ENCODE assay signal across 8 mouse cellular contexts in genomic region chr5:122392227-122393004, GRCm38 (mm10). TPM values are rescaled to one million over a fixed set of nuclear protein-coding genes. Genes with fewer than 3 reads are reported as not detected.
DNase-seq lines count a peak whose midpoint lies in the region; ATAC-seq lines count a peak whose summit lies in the region.

No protein-coding gene starts in this region.

- no peaks in the 10 kb centered on the region for H3K9me3 ChIP-seq in kidney, embryonic 14.5 days (ENCODE audit: control insufficient read depth, low read length)
- H3K9me3 ChIP-seq in forebrain, embryonic 12.5 days, result no peaks in the 10 kb centered on the region
- no peaks in the 10 kb centered on the region for H3K9me3 ChIP-seq in intestine, embryonic 15.5 days

- no peaks in the 10 kb centered on the region for H3K27me3 ChIP-seq in kidney, embryonic 14.5 days (ENCODE audit: control insufficient read depth, insufficient read depth, low read length)
- no peaks in the 10 kb centered on the region for H3K27me3 ChIP-seq in forebrain, embryonic 12.5 days
- H3K27me3 ChIP-seq in intestine, embryonic 15.5 days (replicated peaks), result no peaks in the 10 kb centered on the region
- no peaks in the 10 kb centered on the region for H3K27me3 ChIP-seq in splenic B cell, adult 2 months (ENCODE audit: control insufficient read depth, insufficient read depth, low read length, poor library complexity, severe bottlenecking)

- H3K36me3 ChIP-seq in kidney, embryonic 14.5 days (ENCODE audit: control insufficient read depth, insufficient read depth, low read length), result peaks cover 13% of the 10 kb centered on the region
- H3K36me3 ChIP-seq in forebrain, embryonic 12.5 days (replicated peaks), result peaks cover 9% of the 10 kb centered on the region
- H3K36me3 ChIP-seq in intestine, embryonic 15.5 days, result peaks cover 6% of the 10 kb centered on the region; the same call in 1 of the 2 replicates
- no peaks in the 10 kb centered on the region for H3K36me3 ChIP-seq in splenic B cell, adult 2 months (ENCODE audit: control insufficient read depth, insufficient read depth, low read length, poor library complexity, severe bottlenecking)

- peak overlapping the region; percentile 42; the same call in 1 of the 2 replicates for H3K27ac ChIP-seq in kidney, embryonic 14.5 days (ENCODE audit: low read depth, low read length)
- no peak overlapping the region for H3K27ac ChIP-seq in forebrain, embryonic 12.5 days
- H3K27ac ChIP-seq in intestine, embryonic 15.5 days, result no peak overlapping the region

- peak overlapping the region; percentile 88 for H3K4me3 ChIP-seq in kidney, embryonic 14.5 days (ENCODE audit: low read length)
- peak overlapping the region; percentile 80 for H3K4me3 ChIP-seq in forebrain, embryonic 12.5 days (replicated peaks)
- H3K4me3 ChIP-seq in intestine, embryonic 15.5 days (replicated peaks), result peak overlapping the region; percentile 82

- peak overlapping the region; percentile 89 for H3K9ac ChIP-seq in kidney, embryonic 14.5 days (ENCODE audit: low read depth, low read length)
- peak overlapping the region; percentile 78 for H3K9ac ChIP-seq in forebrain, embryonic 12.5 days
- H3K9ac ChIP-seq in intestine, embryonic 15.5 days, result peak overlapping the region; percentile 77

- H3K4me1 ChIP-seq in kidney, embryonic 14.5 days (ENCODE audit: control insufficient read depth, insufficient read depth, low read length), result peaks cover 7% of the 10 kb centered on the region; the same call in 1 of the 2 replicates
- H3K4me1 ChIP-seq in forebrain, embryonic 12.5 days, result peaks cover 13% of the 10 kb centered on the region
- peaks cover 6% of the 10 kb centered on the region; the same call in 1 of the 2 replicates for H3K4me1 ChIP-seq in intestine, embryonic 15.5 days (replicated peaks)

- peak; percentile 80 for ATAC-seq in kidney, embryonic 14.5 days (ENCODE audit: low FRiP score, low TSS enrichment)
- peak; percentile 51 for ATAC-seq in forebrain, embryonic 12.5 days (ENCODE audit: low FRiP score)
- ATAC-seq in intestine, embryonic 15.5 days, result peak; percentile 56
- ATAC-seq in megakaryocyte, adult 5-6 weeks (ENCODE audit: poor library complexity, severe bottlenecking), result peak; percentile 71

- peak overlapping the region; percentile 79 for H3K4me2 ChIP-seq in kidney, embryonic 14.5 days (replicated peaks; ENCODE audit: low read depth, low read length)
- peak overlapping the region; percentile 94 for H3K4me2 ChIP-seq in forebrain, embryonic 12.5 days
- peak overlapping the region; percentile 68 for H3K4me2 ChIP-seq in intestine, embryonic 15.5 days (replicated peaks)

- WGBS in kidney, embryonic 14.5 days, result 14% methylated on average over 19 of the region's 19 CpGs
- WGBS in forebrain, embryonic 12.5 days, result 16% methylated on average over 19 of the region's 19 CpGs
- WGBS in intestine, embryonic 15.5 days, result 14% methylated on average over 19 of the region's 19 CpGs

- DNase-seq in kidney, adult 9 months, result no peak
- DNase-seq in NIH3T3 (ENCODE audit: low read depth), result peak; percentile 24
- peak; percentile 64 for DNase-seq in splenic B cell, adult 2 months (ENCODE audit: low read depth, low spot score)
- DNase-seq in urinary bladder, postnatal 4 days (ENCODE audit: low spot score in 2 of 2), result no peak

RNA-seq across cellular contexts. Expression of gene Arpc3, which starts 0.7 kb away (rescaled TPM):
- polyA plus RNA-seq in kidney, embryonic 14.5 days (2014; fragmentation: Nextera tagmentation; extraction: Ambion mirVana), result 32.5 and 201 TPM in 2 replicates
- polyA plus RNA-seq in forebrain, embryonic 12.5 days (2016; fragmentation: Nextera tagmentation; extraction: Ambion mirVana), result 111 and 128 TPM in 2 replicates
- polyA plus RNA-seq in intestine, embryonic 15.5 days (2015; fragmentation: Nextera tagmentation; extraction: Ambion mirVana), result 128 and 138 TPM in 2 replicates
- total RNA-seq in megakaryocyte, adult 5-6 weeks (2015), result 319 and 422 TPM in 2 replicates
- 1,374 and 1,550 TPM in 2 replicates for total RNA-seq in megakaryocyte, adult 5-6 weeks (2017)

RNA-seq across cellular contexts. Expression of gene Fam216a, which starts 20.3 kb away (rescaled TPM):
- polyA plus RNA-seq in kidney, embryonic 14.5 days (2014; fragmentation: Nextera tagmentation; extraction: Ambion mirVana), result 73.6 and 76.0 TPM in 2 replicates
- 106 and 115 TPM in 2 replicates for polyA plus RNA-seq in forebrain, embryonic 12.5 days (2016; fragmentation: Nextera tagmentation; extraction: Ambion mirVana)
- 44.0 and 48.0 TPM in 2 replicates for polyA plus RNA-seq in intestine, embryonic 15.5 days (2015; fragmentation: Nextera tagmentation; extraction: Ambion mirVana)
- total RNA-seq in megakaryocyte, adult 5-6 weeks (2015), result 7.2 and 7.6 TPM in 2 replicates
- 9.4 and 10.5 TPM in 2 replicates for total RNA-seq in megakaryocyte, adult 5-6 weeks (2017)

RNA-seq across cellular contexts. Expression of gene Gpn3, which starts 20.7 kb away (rescaled TPM):
- polyA plus RNA-seq in kidney, embryonic 14.5 days (2014; fragmentation: Nextera tagmentation; extraction: Ambion mirVana), result 77.6 and 82.6 TPM in 2 replicates
- 60.5 and 62.6 TPM in 2 replicates for polyA plus RNA-seq in forebrain, embryonic 12.5 days (2016; fragmentation: Nextera tagmentation; extraction: Ambion mirVana)
- 62.9 and 67.2 TPM in 2 replicates for polyA plus RNA-seq in intestine, embryonic 15.5 days (2015; fragmentation: Nextera tagmentation; extraction: Ambion mirVana)
- 27.0 and 32.5 TPM in 2 replicates for total RNA-seq in megakaryocyte, adult 5-6 weeks (2015)
- total RNA-seq in megakaryocyte, adult 5-6 weeks (2017), result 18.5 and 19.7 TPM in 2 replicates

RNA-seq across cellular contexts. Expression of gene Anapc7, which starts 29.1 kb away (rescaled TPM):
- 29.1 and 32.5 TPM in 2 replicates for polyA plus RNA-seq in kidney, embryonic 14.5 days (2014; fragmentation: Nextera tagmentation; extraction: Ambion mirVana)
- 49.2 and 50.5 TPM in 2 replicates for polyA plus RNA-seq in forebrain, embryonic 12.5 days (2016; fragmentation: Nextera tagmentation; extraction: Ambion mirVana)
- polyA plus RNA-seq in intestine, embryonic 15.5 days (2015; fragmentation: Nextera tagmentation; extraction: Ambion mirVana), result 35.2 and 38.3 TPM in 2 replicates
- total RNA-seq in megakaryocyte, adult 5-6 weeks (2015), result 16.0 and 16.4 TPM in 2 replicates
- 18.3 and 28.9 TPM in 2 replicates for total RNA-seq in megakaryocyte, adult 5-6 weeks (2017)

RNA-seq across cellular contexts. Expression of gene Vps29, which starts 38.2 kb away (rescaled TPM):
- 224 and 236 TPM in 2 replicates for polyA plus RNA-seq in kidney, embryonic 14.5 days (2014; fragmentation: Nextera tagmentation; extraction: Ambion mirVana)
- polyA plus RNA-seq in forebrain, embryonic 12.5 days (2016; fragmentation: Nextera tagmentation; extraction: Ambion mirVana), result 174 and 186 TPM in 2 replicates
- polyA plus RNA-seq in intestine, embryonic 15.5 days (2015; fragmentation: Nextera tagmentation; extraction: Ambion mirVana), result 268 and 278 TPM in 2 replicates
- 131 and 151 TPM in 2 replicates for total RNA-seq in megakaryocyte, adult 5-6 weeks (2015)
- 83.5 and 101 TPM in 2 replicates for total RNA-seq in megakaryocyte, adult 5-6 weeks (2017)

Comparison
In these comparisons a context has a peak if more than half of its experiments do, and no peak if none do; other contexts are left out.
1. DNase-seq: peak in NIH3T3 (single experiment) and splenic B cell, adult 2 months (single experiment); none in kidney, adult 9 months (single experiment) and urinary bladder, postnatal 4 days (0 of 2).
2. Peak in every context shown above with its lines, with median percentiles within 50 percentile points of each other: ATAC-seq, H3K4me2 ChIP-seq, H3K4me3 ChIP-seq and H3K9ac ChIP-seq.